Mouse (Mus musculus) limb, embryonic 10.5 days (tissue): Measurements from ENCODE around the gene Trir. TPM values are rescaled to one million over a fixed set of nuclear protein-coding genes. Genes with fewer than 3 reads are reported as not detected.

Source experiments
- DNase-seq: peaks from one replicate; pipeline ENCODE4 v3.0.0-alpha.2; 2017; ENCODE audit warnings: low spot score
- H3K27ac ChIP-seq: fragments of 300-500 bp; sonication (generic); 2 replicates; pipeline ENCODE4 v1.5.1; 2016; ENCODE audit warnings: mild to moderate bottlenecking
- H3K27me3 ChIP-seq: fragments of 300-500 bp; sonication (generic); 2 replicates; pipeline ENCODE4 v1.6.1; 2016; ENCODE audit warnings: low read depth, mild to moderate bottlenecking; ENCODE audit not compliant: poor library complexity, severe bottlenecking
- H3K36me3 ChIP-seq: fragments of 300-500 bp; sonication (generic); 2 replicates; pipeline ENCODE4 v1.6.1; 2016; ENCODE audit warnings: mild to moderate bottlenecking, moderate library complexity
- H3K4me1 ChIP-seq: fragments of 300-500 bp; sonication (generic); 2 replicates; pipeline ENCODE4 v1.6.1; 2016
- H3K4me3 ChIP-seq: fragments of 300-500 bp; sonication (generic); 2 replicates; pipeline ENCODE4 v1.5.1; 2016; ENCODE audit warnings: mild to moderate bottlenecking, moderate library complexity
- H3K9me3 ChIP-seq: fragments of 300-500 bp; sonication (generic); replicated peaks from 2 replicates; pipeline ENCODE4 v1.6.1; 2016; ENCODE audit warnings: mild to moderate bottlenecking
- WGBS: fragments of 180-500 bp; shearing (Covaris S2); methylation state at CpG from one replicate; pipeline ENCODE4 v1.1.7; 2016; 5-methylcytosine and 5-hydroxymethylcytosine counted together
- polyA plus RNA-seq: library from polyadenylated mRNA; unstranded; fragments of >200 nt; fragmentation: Nextera tagmentation; extraction: Ambion mirVana; gene quantifications from 2 replicates; pipeline ENCODE4 v1.2.1, GENCODE M21; 2016

Trir gene
- 138 and 157 TPM in 2 replicates for polyA plus RNA-seq

DNA sequence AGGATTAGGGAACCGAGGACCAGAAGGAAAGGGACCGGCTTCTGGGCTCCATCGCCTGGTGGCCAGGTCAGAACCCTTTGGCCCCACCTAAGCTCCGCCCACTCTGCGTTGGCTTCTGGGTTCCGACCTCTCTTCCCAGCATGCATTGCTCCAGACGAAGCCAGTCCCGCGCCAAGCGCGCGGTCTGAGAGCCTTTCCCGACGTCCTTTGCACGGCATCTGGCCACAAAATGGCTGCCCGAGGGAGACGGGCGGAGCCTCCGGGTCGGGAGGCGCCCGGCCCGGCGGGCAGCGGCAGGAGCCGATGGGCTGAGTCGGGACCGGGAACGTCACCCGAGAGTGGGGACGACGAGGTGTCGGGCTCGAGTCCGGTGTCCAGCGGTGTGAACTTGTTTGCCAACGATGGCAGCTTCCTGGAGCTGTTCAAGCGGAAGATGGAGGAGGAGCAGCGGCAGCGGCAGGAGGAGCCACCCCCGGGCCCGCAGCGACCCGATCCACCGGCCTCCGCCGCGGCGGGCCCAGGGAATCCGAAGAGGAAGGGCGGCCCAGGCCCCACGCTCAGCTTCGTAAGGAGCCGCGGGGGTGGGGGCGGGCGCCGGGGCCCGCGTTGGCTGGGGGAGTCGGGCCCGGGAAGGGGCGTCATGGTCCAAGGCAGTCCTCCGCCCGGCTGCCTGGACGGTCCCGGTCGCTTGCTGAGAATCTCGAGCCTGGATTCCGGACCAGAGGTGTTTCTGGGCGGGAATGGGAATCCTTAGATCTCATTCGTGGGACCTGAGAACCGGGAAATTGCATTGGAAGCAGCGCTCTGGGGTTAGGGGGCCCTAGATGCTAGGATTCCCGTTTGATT lies at the start of gene Trir:
Gene Trir, plus strand, starts transcription at position 154 of the 846 bp plus-strand sequence.
- Histone ChIP-seq H3K4me1 (peaks cover 39% of the 10 kb centered on the region), H3K27me3 (no peaks in the 10 kb centered on the region), H3K4me3 (peak within 1 kb of the TSS; percentile 89), H3K36me3 (peaks cover 56% of the 10 kb centered on the region), H3K9me3 (no peaks in the 10 kb centered on the region), H3K27ac (peak within 1 kb of the TSS; percentile 96)
- DNase-seq, result peak; percentile 94
- WGBS, result under 1% methylated on average over 69 of the region's 75 CpGs

DNA sequence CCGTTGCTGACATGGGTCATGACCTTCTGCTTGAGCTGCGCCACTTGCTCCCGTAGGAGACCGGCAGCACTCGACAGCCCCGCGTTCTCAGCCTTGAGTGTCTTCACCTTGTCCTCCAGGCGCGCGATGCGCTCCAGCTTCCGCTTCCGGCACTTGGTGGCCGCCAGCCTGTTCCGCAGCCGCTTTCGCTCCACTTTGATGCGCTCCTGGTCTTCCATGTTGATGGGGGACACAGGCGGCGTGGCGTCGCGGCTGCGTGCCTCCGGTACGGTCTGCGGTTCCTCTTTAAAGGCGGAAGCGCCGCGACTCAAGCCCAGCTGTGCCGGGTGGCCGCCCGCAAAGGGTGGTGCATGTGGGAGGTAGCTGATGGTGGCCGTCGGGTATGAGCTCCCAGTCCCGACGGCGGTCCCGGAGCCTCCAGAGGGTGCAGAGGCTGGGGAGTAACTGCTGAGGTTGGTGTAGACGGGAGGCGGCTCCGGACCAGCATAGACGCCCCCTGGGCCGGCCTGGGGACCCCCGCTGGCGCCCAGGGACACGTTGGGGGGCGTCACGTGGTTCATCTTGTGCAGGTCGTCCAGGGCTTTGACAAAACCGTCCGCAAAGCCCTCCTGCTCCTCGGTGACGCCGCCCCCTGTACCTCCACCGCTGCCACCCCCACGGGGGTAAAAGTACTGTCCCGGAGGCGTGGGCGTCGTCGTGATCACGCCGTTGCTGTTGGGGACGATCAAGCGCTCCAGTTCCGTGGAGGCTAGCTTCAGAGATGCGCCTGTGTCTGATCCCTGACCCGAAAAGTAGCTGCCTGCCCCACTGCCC lies 49.0 kb upstream of the Trir start:
- peak; percentile 75 for DNase-seq
- peaks cover 33% of the 10 kb centered on the region for H3K27me3 ChIP-seq
- peaks cover 76% of the 10 kb centered on the region for H3K4me1 ChIP-seq
- peaks cover 25% of the 10 kb centered on the region for H3K36me3 ChIP-seq
- WGBS, result under 1% methylated on average over 70 of the region's 70 CpGs
- H3K4me3 ChIP-seq, result peak overlapping the region; percentile 63
- H3K9me3 ChIP-seq, result no peaks in the 10 kb centered on the region
- peak overlapping the region; percentile 85 for H3K27ac ChIP-seq

DNA sequence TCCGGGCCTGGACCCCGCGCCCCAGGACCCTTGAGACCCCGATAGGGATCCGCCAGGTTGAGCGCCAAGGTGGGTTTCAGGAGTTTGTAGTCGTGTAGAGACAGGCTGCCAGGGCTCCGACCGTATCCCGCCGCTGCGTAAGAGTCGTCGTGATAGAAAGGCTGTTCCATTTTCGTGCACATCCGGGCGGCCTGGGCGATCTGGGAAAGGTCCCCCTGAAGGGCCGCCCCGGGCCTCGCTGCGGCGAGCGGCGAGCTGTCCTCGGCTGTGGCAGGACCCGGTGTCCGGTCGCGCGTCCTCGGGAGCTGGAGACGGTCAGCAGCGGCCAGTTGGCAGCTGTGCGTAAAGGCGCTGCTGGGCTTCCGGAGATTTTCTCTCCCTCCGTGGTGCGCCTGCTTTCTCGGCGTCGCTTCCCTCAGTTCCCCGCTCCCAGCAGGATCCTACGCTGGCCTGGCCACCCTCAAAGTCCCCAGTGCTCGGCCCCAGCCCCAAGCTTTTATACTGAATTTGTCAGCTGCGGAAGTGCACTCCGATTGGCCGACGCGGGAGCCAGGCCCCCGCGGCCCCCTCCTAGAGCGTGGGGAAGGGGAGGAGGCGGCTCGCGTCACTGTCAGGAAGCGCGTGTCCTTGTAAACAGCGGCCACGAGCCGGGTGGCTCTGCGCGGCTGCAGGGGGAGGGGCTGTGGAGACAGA lies 48.2 kb upstream of the Trir start, which contains the start of gene Junb:
Gene Junb, minus strand, starts transcription at position 471 of the 693 bp plus-strand sequence.
- Histone ChIP-seq H3K27ac (peak within 1 kb of the TSS; percentile 86), H3K9me3 (no peaks in the 10 kb centered on the region), H3K4me1 (peaks cover 76% of the 10 kb centered on the region), H3K36me3 (peaks cover 18% of the 10 kb centered on the region), H3K4me3 (peak within 1 kb of the TSS; percentile 63), H3K27me3 (peaks cover 33% of the 10 kb centered on the region)
- WGBS, result under 1% methylated on average over 63 of the region's 63 CpGs
- DNase-seq, result peak; percentile 87

DNA sequence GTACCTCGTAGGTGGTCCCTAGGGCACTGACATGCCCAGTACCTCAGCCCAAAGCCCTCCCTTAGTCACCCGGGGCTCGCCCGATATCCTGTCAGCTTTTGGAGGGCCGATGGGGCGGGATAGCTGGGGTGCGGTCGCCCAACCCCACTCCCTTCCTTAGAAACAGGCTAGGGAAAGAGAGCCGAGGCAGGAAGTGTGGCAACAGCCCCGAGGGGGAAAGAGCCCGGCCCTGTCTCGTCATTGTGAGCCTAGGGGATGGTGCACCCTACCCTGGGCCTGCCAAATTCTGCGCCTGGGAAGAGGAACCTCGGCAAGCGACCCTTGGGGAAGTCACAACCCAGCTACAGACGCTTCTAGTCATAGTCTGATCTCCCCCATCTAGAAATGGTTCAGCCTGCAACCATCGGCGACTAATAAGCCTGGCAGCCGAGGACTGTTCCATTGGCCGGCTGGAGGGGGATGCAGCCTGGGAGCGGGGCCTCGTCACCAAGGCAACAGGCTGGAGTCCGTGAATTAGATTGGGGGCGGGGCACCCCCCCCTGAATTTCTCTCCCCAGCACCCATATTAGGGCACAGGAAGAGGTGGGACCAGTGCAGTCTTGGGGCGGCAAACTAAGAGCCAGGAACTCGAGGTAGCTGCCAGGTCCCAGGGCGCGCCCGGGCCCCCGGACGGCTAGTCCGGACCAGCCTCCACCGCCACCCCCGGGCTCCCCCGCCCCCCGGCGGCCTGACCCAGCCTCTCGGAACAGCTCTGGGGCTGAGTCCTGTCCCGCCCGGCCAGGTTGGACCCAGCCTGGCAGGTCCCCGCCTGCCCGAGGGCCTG lies 46.8 kb upstream of the Trir start:
- WGBS, result 5% methylated on average over 37 of the region's 42 CpGs
- Histone ChIP-seq H3K4me3 (peak overlapping the region; percentile 63), H3K27ac (peak overlapping the region; percentile 86), H3K36me3 (peaks cover 3% of the 10 kb centered on the region), H3K27me3 (peaks cover 33% of the 10 kb centered on the region), H3K4me1 (peaks cover 86% of the 10 kb centered on the region), H3K9me3 (no peaks in the 10 kb centered on the region)
- peak; percentile 92 for DNase-seq

DNA sequence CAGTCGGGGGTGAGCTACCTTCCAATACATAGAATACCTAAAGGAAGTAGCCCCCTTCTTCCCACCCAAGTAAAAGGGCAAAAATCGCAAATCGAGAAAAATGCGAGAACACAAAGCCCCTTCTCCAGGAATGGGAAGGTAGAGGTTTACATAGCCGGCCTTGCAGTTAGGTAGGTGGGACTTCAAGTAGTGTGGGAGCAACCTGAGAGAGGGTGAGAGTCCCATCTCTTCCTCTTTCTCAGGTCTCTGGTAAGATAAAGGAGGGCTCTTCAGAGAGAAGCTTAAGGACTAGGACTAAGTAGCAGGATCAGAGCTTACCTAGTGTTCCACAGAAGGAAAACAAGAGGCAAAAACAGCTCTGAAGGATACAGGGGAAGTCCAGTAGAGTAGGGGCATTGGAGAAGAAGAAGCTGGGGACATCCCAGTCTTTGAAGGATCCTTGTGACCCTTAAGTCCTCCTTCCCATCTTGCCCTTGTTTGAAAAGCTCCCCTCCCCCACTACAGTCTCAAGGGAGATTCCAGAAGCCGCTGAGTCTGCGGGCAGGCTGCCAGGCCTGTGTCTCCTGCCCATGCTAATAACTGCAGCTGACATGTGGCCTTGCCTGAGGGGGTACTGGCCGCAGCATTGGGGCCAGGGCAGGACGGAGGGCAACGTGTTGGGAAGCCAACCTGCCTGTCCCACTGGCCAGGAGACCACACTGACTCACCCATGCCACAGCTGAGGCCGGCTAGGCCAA lies 45.8 kb upstream of the Trir start:
- WGBS, result 36% methylated on average over 11 of the region's 11 CpGs
- no peak for DNase-seq
- H3K27me3 ChIP-seq, result peaks cover 33% of the 10 kb centered on the region

DNA sequence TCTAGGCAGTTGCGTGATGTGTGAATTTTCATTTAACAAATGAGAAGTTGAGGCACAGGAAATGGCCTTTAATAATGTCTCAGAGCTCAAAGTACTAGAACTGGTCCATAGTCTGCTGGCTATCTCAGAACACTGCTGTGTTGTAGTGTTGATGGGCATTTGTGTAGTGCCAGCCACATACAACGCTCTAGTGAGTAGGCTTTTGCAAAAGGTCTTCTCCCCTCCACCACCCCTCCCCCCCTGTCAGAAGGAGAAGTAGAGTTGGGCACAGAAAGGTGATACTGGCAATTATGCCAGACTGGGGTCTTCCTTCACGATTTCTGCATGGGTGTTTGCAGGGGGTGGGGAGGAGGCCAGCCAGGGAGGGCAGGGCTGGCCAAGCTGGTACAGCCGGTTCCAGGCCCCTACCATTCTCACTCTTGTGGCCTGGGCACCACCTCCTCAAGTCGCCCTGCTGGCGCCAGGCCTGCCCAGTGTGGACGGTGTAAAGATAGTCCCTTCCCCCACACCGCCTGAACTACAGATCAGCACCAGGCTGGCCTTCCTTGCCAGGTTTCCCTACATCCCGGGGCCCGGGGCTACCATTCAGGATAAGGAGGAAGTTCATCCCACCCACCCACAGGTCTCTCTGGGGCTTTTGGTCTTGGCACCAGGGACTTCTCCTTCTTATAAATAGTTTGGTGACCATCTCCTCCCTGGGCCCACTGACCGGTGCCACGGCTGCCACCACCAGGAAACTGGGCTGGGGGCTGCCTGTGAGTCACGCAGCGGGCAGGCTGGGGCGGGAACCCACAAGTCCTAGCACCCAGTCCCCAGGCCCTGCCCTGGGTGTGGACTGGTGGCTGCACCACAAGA lies 44.8 kb upstream of the Trir start:
- H3K4me3 ChIP-seq, result no peak overlapping the region
- peak overlapping the region; percentile 56 for H3K27ac ChIP-seq
- H3K27me3 ChIP-seq, result peaks cover 37% of the 10 kb centered on the region
- 80% methylated on average over 15 of the region's 15 CpGs for whole genome bisulfite sequencing
- no peaks in the 10 kb centered on the region for H3K36me3 ChIP-seq
- DNase-seq, result no peak
- peaks cover 86% of the 10 kb centered on the region for H3K4me1 ChIP-seq
- H3K9me3 ChIP-seq, result no peaks in the 10 kb centered on the region

More for the DNA sequence above, 45.8 kb upstream of the Trir start:
- peaks cover 89% of the 10 kb centered on the region for H3K4me1 ChIP-seq
- H3K4me3 ChIP-seq, result peak overlapping the region; percentile 63; the same call in 1 of the 2 replicates
- no peaks in the 10 kb centered on the region for H3K36me3 ChIP-seq
- peak overlapping the region; percentile 86 for H3K27ac ChIP-seq
- H3K9me3 ChIP-seq, result no peaks in the 10 kb centered on the region

DNA sequence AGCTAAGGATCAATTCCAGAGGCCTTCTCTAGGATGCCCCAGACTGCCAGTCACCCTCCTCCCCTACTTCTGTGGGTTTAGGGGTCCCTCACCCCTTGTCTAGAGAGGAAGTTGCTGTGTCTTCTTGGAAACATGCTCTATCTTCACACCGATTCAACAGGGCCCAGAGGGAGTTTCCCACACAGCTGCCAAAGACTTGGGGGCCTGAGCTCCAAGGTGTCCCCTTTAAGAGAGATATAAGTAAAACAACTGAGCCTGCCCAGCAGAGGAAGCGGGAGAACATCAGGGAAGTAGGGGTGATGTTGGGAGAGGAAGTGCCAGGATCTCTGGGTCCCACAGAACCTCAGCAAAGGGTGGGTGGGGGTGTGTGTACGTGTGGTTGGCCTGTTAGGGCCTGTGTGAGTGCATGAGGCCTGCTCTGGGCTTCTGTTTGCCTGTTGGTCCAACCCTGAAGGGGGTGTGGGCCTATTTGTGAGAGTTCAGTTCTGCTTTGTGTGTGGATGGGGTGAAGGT lies 44.1 kb upstream of the Trir start:
- Histone ChIP-seq H3K4me3 (no peak overlapping the region), H3K36me3 (no peaks in the 10 kb centered on the region), H3K4me1 (peaks cover 80% of the 10 kb centered on the region), H3K27ac (peak overlapping the region; percentile 56), H3K27me3 (peaks cover 37% of the 10 kb centered on the region), H3K9me3 (no peaks in the 10 kb centered on the region)
- DNase-seq, result no peak
- WGBS, result 76% methylated on average over 3 of the region's 3 CpGs

DNA sequence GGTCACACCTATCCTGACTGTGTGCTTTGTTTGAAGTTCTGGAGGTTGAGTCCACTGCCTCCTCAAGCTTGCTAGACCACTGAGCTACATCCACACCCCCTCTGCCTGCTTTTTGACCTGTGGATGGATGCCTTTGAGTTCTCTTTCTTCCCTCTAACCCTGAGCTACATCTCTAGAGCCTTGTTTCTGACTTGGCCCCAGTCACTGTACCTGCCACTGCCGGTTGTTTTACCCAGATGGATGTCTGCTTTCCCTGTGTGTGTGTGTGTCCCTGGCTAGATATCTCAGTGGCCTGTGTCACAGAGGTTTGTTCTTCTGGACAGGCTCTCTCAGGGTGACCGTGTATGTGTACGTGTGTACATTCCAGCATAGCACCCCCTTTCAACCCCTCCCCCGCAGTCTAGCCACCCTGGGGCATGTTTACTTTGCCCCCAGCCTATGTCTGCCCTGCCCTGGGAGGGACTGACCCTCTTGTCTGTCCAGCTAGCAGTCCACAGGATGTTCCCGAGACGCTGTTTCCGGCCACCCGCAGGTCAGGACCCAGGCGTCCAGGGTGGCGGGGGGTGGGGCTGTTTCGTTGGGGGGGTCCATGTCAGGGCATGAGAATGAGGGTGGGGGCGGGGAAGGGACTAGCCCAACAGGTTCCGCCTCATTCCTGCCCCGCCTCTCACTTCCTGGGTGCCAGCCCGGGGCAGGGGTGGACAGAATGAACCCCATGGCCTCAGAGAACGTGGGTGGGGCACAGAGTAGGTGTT lies 42.2 kb upstream of the Trir start:
- H3K36me3 ChIP-seq, result no peaks in the 10 kb centered on the region
- no peaks in the 10 kb centered on the region for H3K9me3 ChIP-seq
- peak overlapping the region; percentile 66 for H3K4me3 ChIP-seq
- peak overlapping the region; percentile 89 for H3K27ac ChIP-seq
- WGBS, result 6% methylated on average over 16 of the region's 16 CpGs
- H3K27me3 ChIP-seq, result peaks cover 30% of the 10 kb centered on the region
- peaks cover 67% of the 10 kb centered on the region for H3K4me1 ChIP-seq
- DNase-seq, result peak; percentile 42

DNA sequence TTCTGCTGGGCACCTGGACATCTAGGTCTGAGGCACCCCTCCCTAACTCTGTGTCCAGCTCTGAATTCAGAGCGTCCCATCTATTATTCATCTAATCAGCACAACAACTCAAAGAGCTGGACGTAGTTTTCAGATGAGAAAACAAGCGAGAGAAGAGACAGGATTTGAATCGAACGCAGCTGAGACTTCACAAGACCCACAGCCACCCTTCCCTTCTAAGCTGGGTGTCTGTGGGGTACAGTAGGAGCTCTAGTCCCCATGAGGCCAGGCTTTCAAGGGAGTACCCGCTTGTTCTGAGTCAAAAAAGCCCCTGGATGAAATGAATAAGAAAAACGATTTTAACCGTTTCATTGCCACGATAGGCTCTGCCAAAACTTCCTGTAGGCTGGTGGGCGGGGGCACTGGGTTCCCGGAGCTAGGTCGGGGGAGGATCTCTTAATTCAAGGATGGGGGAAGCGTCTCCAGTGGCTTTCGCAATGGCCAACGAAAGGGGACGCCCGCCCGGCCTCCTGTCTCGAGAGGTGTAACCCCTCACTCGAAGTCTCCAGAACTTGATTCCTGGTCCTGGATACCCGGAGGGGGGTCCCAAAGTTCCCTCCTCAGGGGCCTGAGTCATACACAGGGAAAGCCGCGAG lies 41.5 kb upstream of the Trir start:
- H3K27ac ChIP-seq, result peak overlapping the region; percentile 89
- peaks cover 28% of the 10 kb centered on the region for H3K27me3 ChIP-seq
- no peak for DNase-seq
- under 1% methylated on average over 23 of the region's 23 CpGs for WGBS
- H3K9me3 ChIP-seq, result no peaks in the 10 kb centered on the region
- no peaks in the 10 kb centered on the region for H3K36me3 ChIP-seq
- H3K4me3 ChIP-seq, result peak overlapping the region; percentile 66
- peaks cover 67% of the 10 kb centered on the region for H3K4me1 ChIP-seq
